ENCODE assay signal across 8 mouse cellular contexts in the genomic region with DNA sequence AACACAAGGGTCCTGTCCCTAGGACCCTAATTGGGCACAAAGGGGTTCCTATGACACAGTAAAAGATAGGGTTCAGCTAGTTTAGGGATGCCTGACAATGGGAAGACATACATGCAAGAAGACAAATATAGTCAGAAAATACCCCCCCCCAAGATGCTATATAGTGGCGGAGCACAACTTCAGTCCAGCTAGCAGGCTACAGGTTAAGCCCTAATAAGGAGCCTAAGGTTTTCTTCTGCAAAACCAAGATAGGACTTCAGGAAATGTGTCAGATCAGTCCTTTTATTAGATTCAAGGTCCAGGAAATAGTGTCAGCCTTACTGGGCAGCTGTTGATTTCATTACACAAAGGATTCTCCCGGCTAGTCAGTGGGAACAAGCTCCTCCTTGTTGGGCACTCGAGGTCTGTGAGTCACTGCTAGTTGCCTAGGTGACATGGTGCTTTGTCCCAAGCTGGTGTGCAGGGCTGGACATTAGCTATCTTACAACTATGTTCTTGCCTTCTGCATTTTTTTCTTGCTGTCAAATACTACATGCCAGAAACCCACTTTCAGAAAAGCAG. TPM values are rescaled to one million over a fixed set of nuclear protein-coding genes. Genes with fewer than 3 reads are reported as not detected.
DNase-seq lines count a peak whose midpoint lies in the region; ATAC-seq and TF ChIP-seq lines count a peak whose summit lies in the region.

No protein-coding gene starts in this region.

- H3K27ac ChIP-seq in liver, embryonic 11.5 days (ENCODE audit: low read depth, low read length), result no peak overlapping the region
- peak overlapping the region; percentile 57; the same call in 1 of the 2 replicates for H3K27ac ChIP-seq in embryonic facial prominence, embryonic 10.5 days (replicated peaks)
- 0 out of 2 replicates have a peak overlapping the region, but pooled peaks have one; percentile 29 for H3K27ac ChIP-seq in heart, embryonic 13.5 days (replicated peaks)
- H3K27ac ChIP-seq in kidney, postnatal 0 days, result no peak overlapping the region
- peak overlapping the region; percentile 7; the same call in 1 of the 2 replicates for H3K27ac ChIP-seq in midbrain, embryonic 13.5 days

- peak; percentile 57; the same call in 1 of the 2 replicates for ATAC-seq in liver, embryonic 11.5 days (replicated peaks; ENCODE audit: low FRiP score)
- ATAC-seq in heart, embryonic 13.5 days (ENCODE audit: extremely low read depth, insufficient number of reproducible peaks, low FRiP score, low TSS enrichment), result no peak; the same call in 1 of the 2 replicates
- ATAC-seq in kidney, postnatal 0 days (replicated peaks; ENCODE audit: low FRiP score, low read depth), result peak; percentile 90
- peak; percentile 82; the same call in 1 of the 2 replicates for ATAC-seq in midbrain, embryonic 13.5 days

- no peak overlapping the region for H3K9ac ChIP-seq in liver, embryonic 11.5 days (ENCODE audit: low read depth, low read length)
- H3K9ac ChIP-seq in heart, embryonic 13.5 days, result no peak overlapping the region
- H3K9ac ChIP-seq in kidney, postnatal 0 days (ENCODE audit: low read depth, low read length), result no peak overlapping the region
- no peak overlapping the region for H3K9ac ChIP-seq in midbrain, embryonic 13.5 days (replicated peaks)

- DNase-seq in liver, embryonic 11.5 days (ENCODE audit: low spot score), result no peak
- no peak for DNase-seq in liver
- peak; percentile 36 for DNase-seq in embryonic facial prominence, embryonic 10.5 days (ENCODE audit: low spot score)
- DNase-seq in kidney, postnatal 0 days (ENCODE audit: low spot score), result peak; percentile 81
- DNase-seq in left cerebral cortex, adult 11 months (ENCODE audit: low spot score), result no peak
- DNase-seq in right cerebral cortex, postnatal 4 days, result no peak

- WGBS in liver, embryonic 11.5 days, result 37% methylated on average over 3 of the region's 3 CpGs
- WGBS in embryonic facial prominence, embryonic 10.5 days, result 33% methylated on average over 3 of the region's 3 CpGs
- WGBS in heart, embryonic 13.5 days, result 19% methylated on average over 3 of the region's 3 CpGs
- WGBS in kidney, postnatal 0 days, result 34% methylated on average over 3 of the region's 3 CpGs
- 22% methylated on average over 3 of the region's 3 CpGs for WGBS in midbrain, embryonic 13.5 days

- H3K36me3 ChIP-seq in liver, embryonic 11.5 days (ENCODE audit: control insufficient read depth, insufficient read depth, low read length), result no peaks in the 10 kb centered on the region
- H3K36me3 ChIP-seq in embryonic facial prominence, embryonic 10.5 days (replicated peaks), result no peaks in the 10 kb centered on the region
- no peaks in the 10 kb centered on the region for H3K36me3 ChIP-seq in heart, embryonic 13.5 days
- H3K36me3 ChIP-seq in kidney, postnatal 0 days (ENCODE audit: insufficient read depth, low read length), result no peaks in the 10 kb centered on the region
- no peaks in the 10 kb centered on the region for H3K36me3 ChIP-seq in midbrain, embryonic 13.5 days

- H3K9me3 ChIP-seq in liver, embryonic 11.5 days (ENCODE audit: control insufficient read depth, low read length), result no peaks in the 10 kb centered on the region
- no peaks in the 10 kb centered on the region for H3K9me3 ChIP-seq in embryonic facial prominence, embryonic 10.5 days
- H3K9me3 ChIP-seq in heart, embryonic 13.5 days, result no peaks in the 10 kb centered on the region
- no peaks in the 10 kb centered on the region for H3K9me3 ChIP-seq in kidney, postnatal 0 days (replicated peaks; ENCODE audit: low read length)
- no peaks in the 10 kb centered on the region for H3K9me3 ChIP-seq in midbrain, embryonic 13.5 days

- no peak overlapping the region for H3K4me2 ChIP-seq in liver, embryonic 11.5 days
- H3K4me2 ChIP-seq in heart, embryonic 13.5 days, result no peak overlapping the region
- H3K4me2 ChIP-seq in kidney, postnatal 0 days (ENCODE audit: low read length), result no peak overlapping the region
- no peak overlapping the region for H3K4me2 ChIP-seq in midbrain, embryonic 13.5 days (replicated peaks)

- no peak for TF ChIP-seq CTCF in kidney, postnatal 0 days (IDR thresholded peaks at IDR 0.05; ENCODE audit: low read depth)

- H3K27me3 ChIP-seq in liver, embryonic 11.5 days (replicated peaks; ENCODE audit: control insufficient read depth, insufficient read depth, low read length), result no peaks in the 10 kb centered on the region
- no peaks in the 10 kb centered on the region for H3K27me3 ChIP-seq in embryonic facial prominence, embryonic 10.5 days (replicated peaks; ENCODE audit: low read depth, poor library complexity, severe bottlenecking)
- H3K27me3 ChIP-seq in heart, embryonic 13.5 days (replicated peaks), result no peaks in the 10 kb centered on the region
- no peaks in the 10 kb centered on the region for H3K27me3 ChIP-seq in kidney, postnatal 0 days (ENCODE audit: insufficient read depth, low read length)
- H3K27me3 ChIP-seq in midbrain, embryonic 13.5 days, result no peaks in the 10 kb centered on the region

- H3K4me3 ChIP-seq in liver, embryonic 11.5 days (ENCODE audit: low read depth, low read length), result no peak overlapping the region
- no peak overlapping the region for H3K4me3 ChIP-seq in embryonic facial prominence, embryonic 10.5 days
- no peak overlapping the region for H3K4me3 ChIP-seq in heart, embryonic 13.5 days
- no peak overlapping the region for H3K4me3 ChIP-seq in kidney, postnatal 0 days (replicated peaks; ENCODE audit: low read depth, low read length)
- no peak overlapping the region for H3K4me3 ChIP-seq in midbrain, embryonic 13.5 days (replicated peaks)

- no peaks in the 10 kb centered on the region for H3K4me1 ChIP-seq in liver, embryonic 11.5 days (replicated peaks; ENCODE audit: control insufficient read depth, insufficient read depth, low read length)
- H3K4me1 ChIP-seq in embryonic facial prominence, embryonic 10.5 days, result 0 out of 2 replicates have a peak, but pooled peaks cover 4% of the 10 kb centered on the region
- peaks cover 20% of the 10 kb centered on the region for H3K4me1 ChIP-seq in heart, embryonic 13.5 days
- no peaks in the 10 kb centered on the region for H3K4me1 ChIP-seq in kidney, postnatal 0 days (replicated peaks; ENCODE audit: insufficient read depth, low read length)
- peaks cover 4% of the 10 kb centered on the region; the same call in 1 of the 2 replicates for H3K4me1 ChIP-seq in midbrain, embryonic 13.5 days (replicated peaks)

RNA-seq across cellular contexts. Expression of a gene that starts 34.9 kb away (rescaled TPM):
- polyA plus RNA-seq in liver, embryonic 11.5 days (2014; fragmentation: Nextera tagmentation; extraction: Ambion mirVana), result 4.6 and 5.0 TPM in 2 replicates
- polyA plus RNA-seq in embryonic facial prominence, embryonic 10.5 days (2016; fragmentation: Nextera tagmentation; extraction: Ambion mirVana), result 5.1 and 5.6 TPM in 2 replicates
- 24.4 and 25.3 TPM in 2 replicates for polyA plus RNA-seq in heart, embryonic 13.5 days (2015; fragmentation: Nextera tagmentation; extraction: Ambion mirVana)
- 17.0 and 17.5 TPM in 2 replicates for polyA plus RNA-seq in kidney, postnatal 0 days (2015; fragmentation: Nextera tagmentation; extraction: Ambion mirVana)
- 6.4 and 6.7 TPM in 2 replicates for polyA plus RNA-seq in midbrain, embryonic 13.5 days (2015; fragmentation: Nextera tagmentation; extraction: Ambion mirVana)

Comparison
In these comparisons a context has a peak if more than half of its experiments do, and no peak if none do; other contexts are left out.
1. DNase-seq: peak in embryonic facial prominence, embryonic 10.5 days (single experiment) and kidney, postnatal 0 days (single experiment); none in liver, embryonic 11.5 days (single experiment), liver (single experiment), left cerebral cortex, adult 11 months (single experiment) and right cerebral cortex, postnatal 4 days (single experiment).
2. H3K27ac ChIP-seq: peak in embryonic facial prominence, embryonic 10.5 days (single experiment), heart, embryonic 13.5 days (single experiment) and midbrain, embryonic 13.5 days (single experiment); none in liver, embryonic 11.5 days (single experiment) and kidney, postnatal 0 days (single experiment).